In genomic region chr6:121274356-121274755, GRCm38 (mm10) we compare ENCODE assay signal across 9 mouse cellular contexts. TPM values are rescaled to one million over a fixed set of nuclear protein-coding genes. Genes with fewer than 3 reads are reported as not detected.
A peak's percentile ranks its signal among the peaks of the same experiment; 100 is the strongest.
DNase-seq lines count a peak whose midpoint lies in the region; ATAC-seq lines count a peak whose summit lies in the region.
"Had no signal": no experiment of that assay in that cellular context is flagged by ENCODE, and none has a peak within 500 bp of the region (broad histone marks: within the 10 kb centered on the region; RNA-seq: fewer than 3 reads in every experiment).

No protein-coding gene starts in this region.

- H3K9me3 ChIP-seq in heart, embryonic 12.5 days (replicated peaks) = no peaks in the 10 kb centered on the region
- no peaks in the 10 kb centered on the region for H3K9me3 ChIP-seq in embryonic facial prominence, embryonic 11.5 days (replicated peaks; ENCODE audit: control insufficient read depth, low read length)
- H3K9me3 ChIP-seq in intestine, embryonic 16.5 days (ENCODE audit: control insufficient read depth, low read length) = no peaks in the 10 kb centered on the region

- no peaks in the 10 kb centered on the region for H3K36me3 ChIP-seq in heart, embryonic 12.5 days
- no peaks in the 10 kb centered on the region for H3K36me3 ChIP-seq in embryonic facial prominence, embryonic 11.5 days (replicated peaks; ENCODE audit: control insufficient read depth, insufficient read depth, low read depth, low read length)
- no peaks in the 10 kb centered on the region for H3K36me3 ChIP-seq in intestine, embryonic 16.5 days (ENCODE audit: control insufficient read depth, insufficient read depth, low read length)

- no peaks in the 10 kb centered on the region; the same call in 1 of the 2 replicates for H3K27me3 ChIP-seq in heart, embryonic 12.5 days (replicated peaks)
- no peaks in the 10 kb centered on the region for H3K27me3 ChIP-seq in embryonic facial prominence, embryonic 11.5 days (ENCODE audit: control insufficient read depth, insufficient read depth, low read length)
- no peaks in the 10 kb centered on the region for H3K27me3 ChIP-seq in intestine, embryonic 16.5 days (replicated peaks; ENCODE audit: control insufficient read depth, insufficient read depth, low read length)

- H3K27ac ChIP-seq in heart, embryonic 12.5 days (ENCODE audit: poor library complexity, severe bottlenecking) = no peak overlapping the region
- H3K27ac ChIP-seq in embryonic facial prominence, embryonic 11.5 days (replicated peaks; ENCODE audit: low read depth, low read length) = no peak overlapping the region
- H3K27ac ChIP-seq in intestine, embryonic 16.5 days (ENCODE audit: low read length) = no peak overlapping the region

- no peak overlapping the region for H3K4me2 ChIP-seq in heart, embryonic 12.5 days
- no peak overlapping the region for H3K4me2 ChIP-seq in embryonic facial prominence, embryonic 11.5 days (ENCODE audit: low read depth, low read length)
- H3K4me2 ChIP-seq in intestine, embryonic 16.5 days (ENCODE audit: low read depth, low read length) = no peak overlapping the region

- no peaks in the 10 kb centered on the region for H3K4me1 ChIP-seq in heart, embryonic 12.5 days (replicated peaks)
- no peaks in the 10 kb centered on the region for H3K4me1 ChIP-seq in embryonic facial prominence, embryonic 11.5 days (ENCODE audit: control insufficient read depth, insufficient read depth, low read length)
- no peaks in the 10 kb centered on the region for H3K4me1 ChIP-seq in intestine, embryonic 16.5 days (ENCODE audit: control insufficient read depth, insufficient read depth, low read length)

- DNase-seq in heart, postnatal 14 days = peak; percentile 9 to 26
- DNase-seq in 3T3-L1 (ENCODE audit: low read depth, low spot score) (peak; percentile 72), ES-CJ7 (ENCODE audit: low read depth, low spot score) (peak; percentile 77)
- DNase-seq in embryonic facial prominence, embryonic 11.5 days (ENCODE audit: low spot score) = peak; percentile 66
- DNase-seq in lung, postnatal 36 days = peak; percentile 74
- peak; percentile 45 for DNase-seq in yolk sac, embryonic 10.5 days (ENCODE audit: low spot score)

- ATAC-seq in heart, embryonic 12.5 days (ENCODE audit: insufficient number of reproducible peaks, low FRiP score) = no peak
- no peak for ATAC-seq in embryonic facial prominence, embryonic 11.5 days (replicated peaks; ENCODE audit: insufficient number of reproducible peaks, low FRiP score, low TSS enrichment, low read depth)
- ATAC-seq in intestine, embryonic 16.5 days = no peak

- intact Hi-C loops in heart, postnatal 14 days (cut with DNase I) = loop anchor here (5.0 kb wide), 2 partner anchors 63 to 1033 kb away; partner anchors contain the start of gene M6pr

- H3K9ac ChIP-seq in heart, embryonic 12.5 days = no peak overlapping the region
- H3K9ac ChIP-seq in embryonic facial prominence, embryonic 11.5 days (replicated peaks; ENCODE audit: low read length) = no peak overlapping the region
- H3K9ac ChIP-seq in intestine, embryonic 16.5 days (ENCODE audit: low read depth, low read length) = no peak overlapping the region

- no peak overlapping the region for H3K4me3 ChIP-seq in heart, embryonic 12.5 days
- no peak overlapping the region for H3K4me3 ChIP-seq in embryonic facial prominence, embryonic 11.5 days (ENCODE audit: low read depth, low read length)
- H3K4me3 ChIP-seq in intestine, embryonic 16.5 days (ENCODE audit: low read length) = no peak overlapping the region
- H3K4me3 ChIP-seq: myocyte had no signal

- WGBS in heart, embryonic 12.5 days = 77% methylated on average over 3 of the region's 3 CpGs
- WGBS in embryonic facial prominence, embryonic 11.5 days = 76% methylated on average over 3 of the region's 3 CpGs
- 82% methylated on average over 3 of the region's 3 CpGs for WGBS in intestine, embryonic 16.5 days

RNA-seq across cellular contexts. Expression of gene Slc6a13, which starts 25.7 kb away (rescaled TPM):
- 1 to 10 TPM in 1 of 2 experiments, under 1 TPM in 1; 0.19 to 1.3 TPM for total RNA-seq in heart, postnatal 14 days (2021)
- 6.9 and 8.7 TPM in 2 replicates for polyA plus RNA-seq in heart, embryonic 12.5 days (2016; fragmentation: Nextera tagmentation; extraction: Ambion mirVana)
- 0.91 and 1.5 TPM in 2 replicates for polyA plus RNA-seq in embryonic facial prominence, embryonic 11.5 days (2014; fragmentation: Nextera tagmentation; extraction: Ambion mirVana)
- 0.77 and 1.4 TPM in 2 replicates for polyA plus RNA-seq in intestine, embryonic 16.5 days (2015; fragmentation: Nextera tagmentation; extraction: Ambion mirVana)

RNA-seq across cellular contexts. Expression of gene Usp18, which starts 28.6 kb away (rescaled TPM):
- total RNA-seq in heart, postnatal 14 days (2021) = 1 to 10 TPM in 1 of 2 experiments, under 1 TPM in 1; 0.86 to 1.0 TPM
- polyA plus RNA-seq in heart, embryonic 12.5 days (2016; fragmentation: Nextera tagmentation; extraction: Ambion mirVana) = 1.5 and 1.8 TPM in 2 replicates
- polyA plus RNA-seq in embryonic facial prominence, embryonic 11.5 days (2014; fragmentation: Nextera tagmentation; extraction: Ambion mirVana) = 0.66 and 1.0 TPM in 2 replicates
- polyA plus RNA-seq in intestine, embryonic 16.5 days (2015; fragmentation: Nextera tagmentation; extraction: Ambion mirVana) = 2.6 and 2.8 TPM in 2 replicates

Comparison
In these comparisons a context has a peak if more than half of its experiments do, and no peak if none do; other contexts are left out.
1. DNase-seq: peak in every context shown above with its lines; median percentile 77 in ES-CJ7; 74 in lung, postnatal 36 days; 72 in 3T3-L1; 66 in embryonic facial prominence, embryonic 11.5 days; 45 in yolk sac, embryonic 10.5 days; 18 in heart, postnatal 14 days.